Comparison of ENCODE assay signal across 18 mouse cellular contexts in genomic region chr15:9526412-9526811, GRCm38 (mm10). TPM values are rescaled to one million over a fixed set of nuclear protein-coding genes. Genes with fewer than 3 reads are reported as not detected.
"Had no signal": no experiment of that assay in that cellular context is flagged by ENCODE, and none has a peak within 500 bp of the region (broad histone marks: within the 10 kb centered on the region; RNA-seq: fewer than 3 reads in every experiment).

No protein-coding gene starts in this region.

- DNase-seq: kidney, adult 2 months; kidney, postnatal 25 days; left cerebral cortex, postnatal 4 days; liver, postnatal 0 days; lung, embryonic 14.5 days; right cerebral cortex, postnatal 4 days; thymus, postnatal 25 days had no signal

- ATAC-seq: intestine, postnatal 0 days; liver, postnatal 0 days; lung, postnatal 0 days; midbrain, embryonic 13.5 days; midbrain, embryonic 16.5 days had no signal

- H3K36me3 ChIP-seq: limb, embryonic 12.5 days; limb, embryonic 15.5 days; midbrain, embryonic 10.5 days; midbrain, embryonic 13.5 days; stomach, embryonic 15.5 days had no signal

- H3K27me3 ChIP-seq: limb, embryonic 12.5 days; limb, embryonic 15.5 days; megakaryocyte, embryonic 14.5 days; midbrain, embryonic 13.5 days; stomach, embryonic 15.5 days had no signal

RNA-seq across cellular contexts. Expression of gene Il7r, which starts 3.6 kb away (rescaled TPM):
- polyA plus RNA-seq: kidney, embryonic 14.5 days; midbrain, embryonic 16.5 days; myocyte had no signal
